ENCODE assay signal across 29 mouse cellular contexts in the genomic region with DNA sequence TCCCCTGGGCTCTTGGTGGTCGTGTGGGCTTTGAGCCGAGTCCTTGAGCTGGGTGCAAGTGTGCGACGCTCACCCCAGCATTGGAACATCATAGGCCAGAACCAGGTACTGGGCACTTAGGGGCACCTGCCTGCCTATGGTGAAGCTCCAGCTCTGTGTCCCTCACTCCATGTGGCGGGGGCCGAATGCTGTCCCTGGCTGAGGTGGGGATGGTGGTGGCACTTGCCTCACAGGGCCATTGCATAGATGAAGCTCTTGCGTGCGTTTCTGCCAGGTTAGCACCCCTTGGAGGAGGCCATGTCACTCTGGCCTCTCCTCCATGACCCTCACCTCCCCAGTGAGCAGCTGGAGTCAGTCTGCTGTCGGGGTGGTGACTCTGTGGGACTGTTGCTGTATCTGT. TPM values are rescaled to one million over a fixed set of nuclear protein-coding genes. Genes with fewer than 3 reads are reported as not detected.
DNase-seq lines count a peak whose midpoint lies in the region; ATAC-seq and TF ChIP-seq lines count a peak whose summit lies in the region.
"Had no signal": no experiment of that assay in that cellular context is flagged by ENCODE, and none has a peak within 500 bp of the region (broad histone marks: within the 10 kb centered on the region; RNA-seq: fewer than 3 reads in every experiment).

No protein-coding gene starts in this region.

- H3K27me3 ChIP-seq in heart, embryonic 12.5 days (replicated peaks) = no peaks in the 10 kb centered on the region
- H3K27me3 ChIP-seq in intestine, embryonic 16.5 days (replicated peaks; ENCODE audit: control insufficient read depth, insufficient read depth, low read length) = no peaks in the 10 kb centered on the region
- no peaks in the 10 kb centered on the region for H3K27me3 ChIP-seq in intestine, embryonic 15.5 days (replicated peaks)
- H3K27me3 ChIP-seq in G1E (ENCODE audit: insufficient read depth, low read length) = no peaks in the 10 kb centered on the region
- H3K27me3 ChIP-seq in limb, embryonic 10.5 days (ENCODE audit: low read depth, poor library complexity, severe bottlenecking) = no peaks in the 10 kb centered on the region
- H3K27me3 ChIP-seq: embryonic facial prominence, embryonic 12.5 days; forebrain, embryonic 12.5 days; forebrain, embryonic 15.5 days had no signal

- no peak overlapping the region for H3K4me2 ChIP-seq in heart, embryonic 12.5 days
- no peak overlapping the region for H3K4me2 ChIP-seq in intestine, embryonic 16.5 days (ENCODE audit: low read depth, low read length)
- no peak overlapping the region for H3K4me2 ChIP-seq in intestine, embryonic 15.5 days (replicated peaks)
- H3K4me2 ChIP-seq: embryonic facial prominence, embryonic 12.5 days; forebrain, embryonic 12.5 days; forebrain, embryonic 15.5 days; hindbrain, embryonic 14.5 days had no signal

- H3K9ac ChIP-seq in heart, embryonic 12.5 days = 0 out of 2 replicates have a peak overlapping the region, but pooled peaks have one; percentile 15
- H3K9ac ChIP-seq in intestine, embryonic 16.5 days (ENCODE audit: low read depth, low read length) = peak overlapping the region; percentile 10; the same call in 1 of the 2 replicates
- no peak overlapping the region for H3K9ac ChIP-seq in intestine, embryonic 15.5 days
- H3K9ac ChIP-seq: embryonic facial prominence, embryonic 12.5 days; forebrain, embryonic 15.5 days; hindbrain, embryonic 14.5 days had no signal

- no peaks in the 10 kb centered on the region for H3K9me3 ChIP-seq in heart, embryonic 12.5 days (replicated peaks)
- no peaks in the 10 kb centered on the region for H3K9me3 ChIP-seq in intestine, embryonic 16.5 days (ENCODE audit: control insufficient read depth, low read length)
- no peaks in the 10 kb centered on the region for H3K9me3 ChIP-seq in intestine, embryonic 15.5 days
- no peaks in the 10 kb centered on the region for H3K9me3 ChIP-seq in G1E (replicated peaks)
- H3K9me3 ChIP-seq in limb, embryonic 10.5 days (replicated peaks) = no peaks in the 10 kb centered on the region
- H3K9me3 ChIP-seq: embryonic facial prominence, embryonic 12.5 days; forebrain, embryonic 12.5 days; forebrain, embryonic 15.5 days had no signal

- TF ChIP-seq CTCF in G1E (IDR thresholded peaks at IDR 0.05; ENCODE audit: low read depth, low read length) = no peak

- no peak for ATAC-seq in heart, embryonic 12.5 days (ENCODE audit: insufficient number of reproducible peaks, low FRiP score)
- no peak for ATAC-seq in intestine, embryonic 16.5 days
- ATAC-seq in intestine, embryonic 15.5 days = no peak
- no peak for ATAC-seq in G1E (ENCODE audit: extremely low read depth, insufficient number of reproducible peaks, low FRiP score, poor library complexity, severe bottlenecking)
- ATAC-seq: activated CD4-positive, CD25-positive, alpha-beta regulatory T cell, adult 4 months; CD4-positive, CD25-positive, alpha-beta regulatory T cell, adult 4 months; forebrain, embryonic 15.5 days; hindbrain, postnatal 0 days; inflammation-experienced regulatory T-cells, adult 6 months had no signal

- H3K27ac ChIP-seq in heart, embryonic 12.5 days (ENCODE audit: poor library complexity, severe bottlenecking) = no peak overlapping the region
- H3K27ac ChIP-seq in intestine, embryonic 16.5 days (ENCODE audit: low read length) = no peak overlapping the region
- H3K27ac ChIP-seq in intestine, embryonic 15.5 days = no peak overlapping the region
- H3K27ac ChIP-seq in limb, embryonic 10.5 days = no peak overlapping the region
- H3K27ac ChIP-seq: embryonic facial prominence, embryonic 12.5 days; forebrain, embryonic 12.5 days; forebrain, embryonic 15.5 days; hindbrain, embryonic 14.5 days; hindbrain, postnatal 0 days had no signal

- H3K36me3 ChIP-seq in heart, embryonic 12.5 days = peaks cover 62% of the 10 kb centered on the region
- peaks cover 21% of the 10 kb centered on the region for H3K36me3 ChIP-seq in intestine, embryonic 16.5 days (ENCODE audit: control insufficient read depth, insufficient read depth, low read length)
- H3K36me3 ChIP-seq in intestine, embryonic 15.5 days = peaks cover 23% of the 10 kb centered on the region
- peaks cover 85% of the 10 kb centered on the region for H3K36me3 ChIP-seq in G1E (replicated peaks)
- H3K36me3 ChIP-seq in limb, embryonic 10.5 days = peaks cover 73% of the 10 kb centered on the region

- no peak for DNase-seq in heart, postnatal 4 days
- DNase-seq in G1E (ENCODE audit: low spot score) = no peak
- DNase-seq in limb, embryonic 10.5 days (ENCODE audit: low spot score) = no peak
- DNase-seq in adrenal gland, postnatal 4 days (ENCODE audit: low spot score in 2 of 2) = no peak
- DNase-seq: adrenal gland, adult 8-10 months; adrenal gland, postnatal 25 days; cerebellum, adult 18-20 months; cerebellum, adult 9-10 months; cerebellum, postnatal 14 days; gastrocnemius, postnatal 10 days; gastrocnemius, postnatal 36 days; heart, postnatal 36 days; kidney, adult 2 months had no signal

- H3K4me3 ChIP-seq in heart, embryonic 12.5 days = 0 out of 2 replicates have a peak overlapping the region, but pooled peaks have one; percentile 1
- no peak overlapping the region for H3K4me3 ChIP-seq in intestine, embryonic 16.5 days (ENCODE audit: low read length)
- H3K4me3 ChIP-seq in intestine, embryonic 15.5 days (replicated peaks) = no peak overlapping the region
- H3K4me3 ChIP-seq in G1E (ENCODE audit: low read depth, low read length) = peak overlapping the region; percentile 10; the same call in 1 of the 2 replicates
- 0 out of 2 replicates have a peak overlapping the region, but pooled peaks have one; percentile 4 for H3K4me3 ChIP-seq in limb, embryonic 10.5 days
- H3K4me3 ChIP-seq: embryonic facial prominence, embryonic 12.5 days; erythroblast, embryonic 14.5 days; forebrain, embryonic 12.5 days; forebrain, embryonic 15.5 days had no signal

- H3K4me1 ChIP-seq in heart, embryonic 12.5 days (replicated peaks) = peaks cover 51% of the 10 kb centered on the region
- peaks cover 29% of the 10 kb centered on the region for H3K4me1 ChIP-seq in intestine, embryonic 16.5 days (ENCODE audit: control insufficient read depth, insufficient read depth, low read length)
- H3K4me1 ChIP-seq in intestine, embryonic 15.5 days (replicated peaks) = peaks cover 36% of the 10 kb centered on the region
- H3K4me1 ChIP-seq in G1E (ENCODE audit: insufficient read depth, low read depth, low read length) = peaks cover 59% of the 10 kb centered on the region
- peaks cover 28% of the 10 kb centered on the region for H3K4me1 ChIP-seq in limb, embryonic 10.5 days

- 90% methylated on average over 9 of the region's 9 CpGs for WGBS in heart, embryonic 12.5 days
- 93% methylated on average over 9 of the region's 9 CpGs for WGBS in intestine, embryonic 16.5 days
- WGBS in intestine, embryonic 15.5 days = 93% methylated on average over 9 of the region's 9 CpGs
- WGBS in limb, embryonic 10.5 days = 91% methylated on average over 9 of the region's 9 CpGs

RNA-seq across cellular contexts. Expression of a gene that starts 3.5 kb away (rescaled TPM):
- 0.18 TPM in 1 of 2 replicates, not detected in the other for polyA plus RNA-seq in heart, embryonic 12.5 days (2016; fragmentation: Nextera tagmentation; extraction: Ambion mirVana)
- total RNA-seq in heart, postnatal 4 days (2021) = not detected
- not detected in 2 replicates for polyA plus RNA-seq in intestine, embryonic 16.5 days (2015; fragmentation: Nextera tagmentation; extraction: Ambion mirVana)
- polyA plus RNA-seq in intestine, embryonic 15.5 days (2015; fragmentation: Nextera tagmentation; extraction: Ambion mirVana) = 0.13 and 0.15 TPM in 2 replicates
- total RNA-seq in G1E (2014; fragmentation: Nextera tagmentation) (not detected in 2 replicates), G1E (2017) (not detected in 2 replicates)
- polyA plus RNA-seq in G1E (2012) = not detected in 2 replicates
- not detected in 2 replicates for polyA plus RNA-seq in limb, embryonic 10.5 days (2016; fragmentation: Nextera tagmentation; extraction: Ambion mirVana)
- not detected for total RNA-seq in adrenal gland, postnatal 4 days (2021)
- total RNA-seq: adrenal gland, adult 8-10 months; adrenal gland, postnatal 25 days; gastrocnemius, adult 18-20 months; gastrocnemius, postnatal 10 days; gastrocnemius, postnatal 36 days; granulocyte monocyte progenitor cell, adult 5-6 weeks; heart, postnatal 36 days; hindbrain, postnatal 0 days had no signal
- polyA plus RNA-seq: activated CD4-positive, CD25-positive, alpha-beta regulatory T cell, adult 4 months; CD4-positive, CD25-positive, alpha-beta regulatory T cell, adult 4 months; embryonic facial prominence, embryonic 12.5 days; erythroblast, embryonic 14.5 days; forebrain, embryonic 12.5 days; heart, embryonic 14.5 days; hindbrain, embryonic 11.5 days; hindbrain, embryonic 14.5 days; inflammation-experienced regulatory T-cells, adult 6 months; kidney, adult 2 months had no signal

RNA-seq across cellular contexts. Expression of a gene that starts 4.4 kb away (rescaled TPM):
- polyA plus RNA-seq in heart, embryonic 12.5 days (2016; fragmentation: Nextera tagmentation; extraction: Ambion mirVana) = 62.8 and 69.0 TPM in 2 replicates
- total RNA-seq in heart, postnatal 4 days (2021) = 10 to 100 TPM; 41.9 to 45.7 TPM
- 15.4 and 47.6 TPM in 2 replicates for polyA plus RNA-seq in intestine, embryonic 16.5 days (2015; fragmentation: Nextera tagmentation; extraction: Ambion mirVana)
- 56.6 and 62.7 TPM in 2 replicates for polyA plus RNA-seq in intestine, embryonic 15.5 days (2015; fragmentation: Nextera tagmentation; extraction: Ambion mirVana)
- total RNA-seq in G1E (2014; fragmentation: Nextera tagmentation) (34.2 and 43.3 TPM in 2 replicates), G1E (2017) (39.3 and 40.8 TPM in 2 replicates)
- polyA plus RNA-seq in G1E (2012) = 69.8 and 96.7 TPM in 2 replicates
- polyA plus RNA-seq in limb, embryonic 10.5 days (2016; fragmentation: Nextera tagmentation; extraction: Ambion mirVana) = 46.5 and 52.0 TPM in 2 replicates
- total RNA-seq in adrenal gland, postnatal 4 days (2021) = 10 to 100 TPM; 53.4 to 63.6 TPM

RNA-seq across cellular contexts. Expression of a gene that starts 10.7 kb away (rescaled TPM):
- polyA plus RNA-seq in heart, embryonic 12.5 days (2016; fragmentation: Nextera tagmentation; extraction: Ambion mirVana) = 408 and 433 TPM in 2 replicates
- total RNA-seq in heart, postnatal 4 days (2021) = 1,000 to 10,000 TPM; 1,326 to 1,351 TPM
- polyA plus RNA-seq in intestine, embryonic 16.5 days (2015; fragmentation: Nextera tagmentation; extraction: Ambion mirVana) = 526 and 531 TPM in 2 replicates
- 515 and 540 TPM in 2 replicates for polyA plus RNA-seq in intestine, embryonic 15.5 days (2015; fragmentation: Nextera tagmentation; extraction: Ambion mirVana)
- total RNA-seq in G1E (2014; fragmentation: Nextera tagmentation) = 1,577 and 1,715 TPM in 2 replicates
- total RNA-seq in G1E (2017) = 1,676 and 1,695 TPM in 2 replicates
- polyA plus RNA-seq in G1E (2012) = 2,355 and 3,878 TPM in 2 replicates
- polyA plus RNA-seq in limb, embryonic 10.5 days (2016; fragmentation: Nextera tagmentation; extraction: Ambion mirVana) = 575 and 611 TPM in 2 replicates
- 1,000 to 10,000 TPM; 1,728 to 1,734 TPM for total RNA-seq in adrenal gland, postnatal 4 days (2021)

RNA-seq across cellular contexts. Expression of a gene that starts 14.7 kb away (rescaled TPM):
- polyA plus RNA-seq in heart, embryonic 12.5 days (2016; fragmentation: Nextera tagmentation; extraction: Ambion mirVana) = 3.9 and 4.9 TPM in 2 replicates
- 10 to 100 TPM; 44.1 to 74.9 TPM for total RNA-seq in heart, postnatal 4 days (2021)
- 0.17 TPM in 1 of 2 replicates, not detected in the other for polyA plus RNA-seq in intestine, embryonic 16.5 days (2015; fragmentation: Nextera tagmentation; extraction: Ambion mirVana)
- 0.14 TPM in 1 of 2 replicates, not detected in the other for polyA plus RNA-seq in intestine, embryonic 15.5 days (2015; fragmentation: Nextera tagmentation; extraction: Ambion mirVana)
- total RNA-seq in G1E (2014; fragmentation: Nextera tagmentation) (not detected in 2 replicates), G1E (2017) (not detected in 2 replicates)
- not detected in 2 replicates for polyA plus RNA-seq in G1E (2012)
- polyA plus RNA-seq in limb, embryonic 10.5 days (2016; fragmentation: Nextera tagmentation; extraction: Ambion mirVana) = not detected in 2 replicates
- total RNA-seq in adrenal gland, postnatal 4 days (2021) = under 1 TPM in 1 of 2 experiments, not detected in 1; 0.20 TPM
- total RNA-seq: adrenal gland, adult 8-10 months; adrenal gland, postnatal 25 days; granulocyte monocyte progenitor cell, adult 5-6 weeks had no signal
- polyA plus RNA-seq: erythroblast, embryonic 14.5 days; forebrain, embryonic 12.5 days; hindbrain, embryonic 11.5 days; hindbrain, embryonic 14.5 days had no signal

RNA-seq across cellular contexts. Expression of a gene that starts 19.4 kb away (rescaled TPM):
- polyA plus RNA-seq in heart, embryonic 12.5 days (2016; fragmentation: Nextera tagmentation; extraction: Ambion mirVana) = 36.0 and 36.1 TPM in 2 replicates
- total RNA-seq in heart, postnatal 4 days (2021) = 10 to 100 TPM; 17.5 to 18.6 TPM
- polyA plus RNA-seq in intestine, embryonic 16.5 days (2015; fragmentation: Nextera tagmentation; extraction: Ambion mirVana) = 52.5 and 54.4 TPM in 2 replicates
- 47.2 and 58.4 TPM in 2 replicates for polyA plus RNA-seq in intestine, embryonic 15.5 days (2015; fragmentation: Nextera tagmentation; extraction: Ambion mirVana)
- total RNA-seq in G1E (2014; fragmentation: Nextera tagmentation) (28.6 and 34.4 TPM in 2 replicates), G1E (2017) (21.2 and 24.8 TPM in 2 replicates)
- polyA plus RNA-seq in G1E (2012) = 62.7 and 70.5 TPM in 2 replicates
- polyA plus RNA-seq in limb, embryonic 10.5 days (2016; fragmentation: Nextera tagmentation; extraction: Ambion mirVana) = 73.6 and 73.9 TPM in 2 replicates
- total RNA-seq in adrenal gland, postnatal 4 days (2021) = 10 to 100 TPM; 34.0 to 34.4 TPM

Comparison
In these comparisons a context has a peak if more than half of its experiments do, and no peak if none do; other contexts are left out.
1. H3K4me3 ChIP-seq: peak in heart, embryonic 12.5 days (single experiment), G1E (single experiment) and limb, embryonic 10.5 days (single experiment); none in intestine, embryonic 16.5 days (single experiment) and intestine, embryonic 15.5 days (single experiment).